Mouse (Mus musculus) E14TG2a.4 (cell line): ENCODE measurements around the gene Aldh1l1.

Experiments
- H3K27me3 ChIP-seq: 2 replicates; pipeline ENCODE4 v1.6.1; 2014; ENCODE audit warnings: low read length, control low read depth; ENCODE audit not compliant: insufficient read depth
- H3K36me3 ChIP-seq: 2 replicates; pipeline ENCODE4 v1.6.1; 2014; ENCODE audit warnings: low read length, control low read depth; ENCODE audit not compliant: insufficient read depth
- H3K4me1 ChIP-seq: replicated peaks from 2 replicates; pipeline ENCODE4 v1.6.1; 2014; ENCODE audit warnings: low read depth, low read length, control low read depth
- H3K4me3 ChIP-seq: replicated peaks from 2 replicates; pipeline ENCODE4 v1.5.1; 2014; ENCODE audit warnings: mild to moderate bottlenecking, low read length
- H3K9me3 ChIP-seq: 2 replicates; pipeline ENCODE4 v1.6.1; 2014; ENCODE audit warnings: low read length, control low read depth
- CTCF ChIP-seq: conservative IDR thresholded peaks from 2 replicates; pipeline ENCODE4 v1.5.1; 2014; ENCODE audit warnings: low read length
- NANOG ChIP-seq: IDR thresholded peaks from 2 replicates; pipeline ENCODE4 v1.6.1; 2014; ENCODE audit warnings: borderline replicate concordance, low read length, mixed read lengths
- POU5F1 ChIP-seq: IDR thresholded peaks from 2 replicates; pipeline ENCODE4 v1.6.1; 2014; ENCODE audit warnings: low read length, borderline replicate concordance

Gene Aldh1l1

DNA sequence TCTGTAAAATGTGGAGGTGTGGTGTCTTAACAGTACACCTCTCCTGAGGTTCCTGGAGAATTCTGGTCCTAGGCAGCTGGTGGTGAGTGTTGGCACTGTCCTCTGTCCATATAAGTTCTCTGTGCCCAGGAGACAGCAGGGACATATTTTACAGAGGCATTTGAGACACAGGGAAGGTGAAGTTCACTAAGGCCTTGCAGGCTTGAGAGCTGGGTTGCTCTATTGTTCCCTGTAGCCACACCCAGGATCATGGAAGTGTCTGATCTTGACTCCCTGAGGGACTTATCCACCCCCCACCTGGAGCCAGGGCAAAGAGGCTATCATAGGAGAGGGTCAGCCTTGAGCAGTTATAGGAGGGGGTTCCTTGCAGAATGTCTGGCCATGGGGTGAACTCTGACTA lies 65.0 kb downstream of the Aldh1l1 start:
- Histone ChIP-seq H3K4me3 (peak overlapping the region; percentile 85), H3K9me3 (no peaks in the 10 kb centered on the region), H3K4me1 (peaks cover 52% of the 10 kb centered on the region), H3K27me3 (0 out of 2 replicates have a peak, but pooled peaks cover 6% of the 10 kb centered on the region), H3K36me3 (no peaks in the 10 kb centered on the region)
- TF ChIP-seq NANOG (no peak), POU5F1 (no peak), CTCF (no peak)

DNA sequence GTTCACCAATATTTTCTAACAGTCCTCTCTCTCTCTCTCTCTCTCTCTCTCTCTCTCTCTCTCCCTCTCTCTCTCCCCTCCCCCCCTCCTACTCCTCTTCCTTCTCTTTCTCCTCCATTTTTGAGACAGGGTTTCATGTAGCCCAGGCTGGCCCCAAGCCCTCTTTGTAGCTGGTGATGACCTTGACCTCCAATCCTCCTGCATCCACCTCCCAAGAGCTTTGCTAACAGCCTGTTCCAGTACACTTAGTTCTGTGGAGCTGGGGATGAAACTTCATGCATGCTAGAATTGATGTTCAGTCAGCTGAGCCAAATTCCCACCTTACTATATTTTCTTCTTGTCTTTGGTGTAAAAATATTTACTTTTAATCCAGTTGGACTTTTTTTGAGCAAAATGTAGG lies 67.0 kb downstream of the Aldh1l1 start:
- H3K4me1 ChIP-seq: peaks cover 33% of the 10 kb centered on the region
- H3K36me3 ChIP-seq: no peaks in the 10 kb centered on the region
- TF ChIP-seq CTCF (no peak), POU5F1 (no peak), NANOG (no peak)
- H3K27me3 ChIP-seq: peaks cover 4% of the 10 kb centered on the region; the same call in 1 of the 2 replicates
- H3K4me3 ChIP-seq: no peak overlapping the region
- no peaks in the 10 kb centered on the region for H3K9me3 ChIP-seq

DNA sequence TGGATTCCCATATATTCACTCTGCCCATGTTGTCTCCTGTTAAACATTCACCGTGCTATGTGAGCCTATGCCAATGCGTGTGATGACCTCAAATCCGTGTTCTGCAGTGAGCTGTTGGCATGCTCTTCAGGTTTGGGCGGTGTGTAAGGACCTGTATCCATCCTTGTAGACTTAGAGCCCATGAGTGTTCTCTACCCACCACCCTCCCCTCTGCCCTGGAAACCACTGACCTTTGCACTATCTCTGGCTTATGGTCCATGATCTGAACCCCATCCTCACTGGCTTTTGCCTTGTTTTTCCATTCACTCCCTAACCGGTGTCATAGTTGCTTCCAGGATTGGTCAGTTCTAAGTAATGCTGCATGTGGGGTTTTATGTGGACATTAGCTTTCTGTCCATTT lies 67.5 kb downstream of the Aldh1l1 start:
- Histone ChIP-seq H3K4me3 (no peak overlapping the region), H3K27me3 (peaks cover 2% of the 10 kb centered on the region; the same call in 1 of the 2 replicates), H3K9me3 (no peaks in the 10 kb centered on the region), H3K36me3 (no peaks in the 10 kb centered on the region), H3K4me1 (peaks cover 30% of the 10 kb centered on the region)
- TF ChIP-seq CTCF: no peak
- no peak for TF ChIP-seq POU5F1
- TF ChIP-seq NANOG: no peak

DNA sequence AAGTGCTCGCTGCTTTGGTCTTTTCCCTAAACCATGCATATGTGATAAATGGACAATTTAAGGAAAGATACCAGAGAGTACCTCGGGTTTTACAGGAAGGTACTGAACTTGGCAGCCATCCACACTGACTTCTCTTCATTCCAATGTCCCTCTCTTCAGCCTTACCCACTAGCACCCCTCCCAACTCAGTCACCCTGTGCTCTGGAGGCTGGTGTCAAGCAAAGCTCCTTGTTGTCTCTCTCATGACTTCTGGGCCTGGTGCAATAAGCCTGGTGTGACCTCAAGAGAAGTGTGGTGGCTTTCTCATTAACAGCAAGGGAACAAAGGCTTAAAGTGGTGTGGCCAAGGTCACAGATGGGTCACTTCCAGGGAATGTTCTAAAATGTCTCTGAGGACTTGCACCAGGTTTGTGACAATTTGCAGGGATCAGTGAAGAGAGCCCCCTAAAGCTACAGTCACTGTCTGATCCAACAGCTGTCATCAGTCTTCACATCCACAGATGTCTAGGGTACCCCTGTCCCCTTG lies 70.4 kb downstream of the Aldh1l1 start:
- peaks cover 2% of the 10 kb centered on the region; the same call in 1 of the 2 replicates for H3K27me3 ChIP-seq
- no peaks in the 10 kb centered on the region for H3K36me3 ChIP-seq
- no peaks in the 10 kb centered on the region for H3K9me3 ChIP-seq
- no peak for TF ChIP-seq POU5F1
- no peak for TF ChIP-seq NANOG
- no peak for TF ChIP-seq CTCF
- H3K4me1 ChIP-seq: peaks cover 13% of the 10 kb centered on the region
- H3K4me3 ChIP-seq: no peak overlapping the region

DNA sequence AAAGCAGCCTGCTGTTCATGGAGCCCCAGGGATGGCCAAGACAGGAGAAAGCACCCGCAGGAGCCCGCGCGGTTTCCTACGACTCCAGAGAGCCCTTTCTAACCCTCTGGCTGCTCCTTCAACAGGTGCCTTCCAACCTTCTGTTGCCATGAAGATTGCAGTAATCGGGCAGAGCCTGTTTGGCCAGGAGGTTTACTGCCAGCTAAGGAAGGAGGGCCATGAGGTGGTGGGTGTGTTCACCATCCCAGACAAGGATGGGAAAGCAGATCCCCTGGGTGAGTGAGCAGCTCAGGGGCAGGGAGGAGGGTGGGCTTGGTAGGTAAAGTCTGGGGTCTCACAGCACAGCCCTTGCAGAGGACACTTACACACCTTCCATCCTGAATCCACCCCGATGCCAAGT lies 70.8 kb downstream of the Aldh1l1 start:
- H3K27me3 ChIP-seq: peaks cover 2% of the 10 kb centered on the region; the same call in 1 of the 2 replicates
- H3K4me1 ChIP-seq: peaks cover 9% of the 10 kb centered on the region
- H3K4me3 ChIP-seq: no peak overlapping the region
- TF ChIP-seq CTCF: no peak
- no peak for TF ChIP-seq NANOG
- no peaks in the 10 kb centered on the region for H3K36me3 ChIP-seq
- H3K9me3 ChIP-seq: no peaks in the 10 kb centered on the region

DNA sequence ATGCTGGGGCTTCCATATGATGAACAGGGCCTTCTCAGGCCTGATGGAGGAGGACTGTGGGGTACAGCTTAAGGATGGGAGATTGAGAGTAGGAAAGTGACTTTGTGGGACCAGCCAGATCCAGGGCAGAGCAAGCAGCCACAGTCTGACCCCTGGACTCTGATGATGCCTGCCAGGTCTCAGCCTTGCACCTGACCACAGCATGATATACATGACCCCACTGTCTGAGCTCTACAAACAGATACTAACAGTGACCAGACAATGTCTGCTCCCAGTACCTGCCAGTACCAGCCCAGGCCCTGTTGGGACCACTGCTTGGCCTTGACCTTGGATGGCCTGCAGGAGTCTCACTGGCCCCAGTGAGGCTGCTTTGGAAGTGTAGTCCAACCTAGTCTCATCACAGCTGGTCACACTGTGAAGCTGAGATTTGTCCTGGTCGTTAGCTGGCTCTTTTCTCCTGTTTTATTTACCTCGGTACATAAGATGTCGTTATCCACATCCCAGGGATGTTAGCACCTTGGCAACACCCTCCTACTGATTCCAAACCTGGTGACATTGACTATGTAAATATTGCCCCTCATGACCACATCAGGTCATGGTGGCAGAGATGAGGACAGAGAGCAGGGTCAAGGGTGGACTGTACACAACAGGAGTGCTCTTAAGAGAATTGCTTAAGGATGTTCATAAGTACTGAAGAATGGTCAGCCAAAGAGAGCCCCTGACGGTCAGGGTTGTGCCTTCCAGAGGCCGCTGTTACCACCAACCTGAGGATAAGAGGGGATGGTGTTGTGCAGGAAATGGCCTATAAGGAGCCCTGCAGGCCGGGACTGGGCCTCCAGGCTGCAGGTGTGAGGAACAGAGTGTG lies 71.8 kb downstream of the Aldh1l1 start:
- peaks cover 2% of the 10 kb centered on the region; the same call in 1 of the 2 replicates for H3K27me3 ChIP-seq
- no peak for TF ChIP-seq NANOG
- TF ChIP-seq POU5F1: no peak
- TF ChIP-seq CTCF: no peak
- H3K4me3 ChIP-seq: no peak overlapping the region
- H3K9me3 ChIP-seq: no peaks in the 10 kb centered on the region
- no peaks in the 10 kb centered on the region for H3K36me3 ChIP-seq
- peaks cover 9% of the 10 kb centered on the region for H3K4me1 ChIP-seq

DNA sequence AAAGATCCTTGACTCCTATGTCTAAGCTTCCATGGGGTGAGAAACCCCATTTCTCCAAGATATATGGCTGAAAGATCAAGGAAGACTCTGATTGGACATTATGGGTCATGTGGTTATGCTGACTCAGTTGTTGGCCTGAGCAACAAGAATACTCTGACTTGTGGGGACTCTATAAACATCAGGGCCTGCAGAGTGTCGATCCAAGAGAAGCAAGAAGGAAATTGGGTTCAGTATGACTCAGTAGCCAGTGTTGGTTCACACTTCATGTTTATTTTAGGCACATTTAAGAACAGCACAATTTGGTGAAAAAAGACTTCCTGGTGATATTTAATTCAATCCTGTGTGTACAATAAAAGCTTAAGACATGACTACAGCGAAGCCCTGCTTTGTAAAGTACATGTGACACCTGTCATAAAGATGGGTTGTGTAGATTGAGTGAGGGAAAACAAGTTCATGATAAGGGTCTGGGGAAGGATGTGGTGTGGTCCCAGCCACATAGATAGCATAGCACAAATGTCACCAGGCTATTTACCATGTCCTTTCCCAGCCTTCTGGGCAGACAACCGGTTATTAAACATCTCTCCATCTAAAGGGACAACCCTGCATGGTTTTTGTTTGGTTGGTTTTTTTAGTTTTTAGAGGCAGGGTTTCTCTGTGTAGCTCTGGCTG lies 74.3 kb downstream of the Aldh1l1 start:
- Histone ChIP-seq H3K4me3 (no peak overlapping the region), H3K36me3 (no peaks in the 10 kb centered on the region), H3K9me3 (no peaks in the 10 kb centered on the region), H3K27me3 (peaks cover 2% of the 10 kb centered on the region; the same call in 1 of the 2 replicates), H3K4me1 (peaks cover 9% of the 10 kb centered on the region)
- no peak for TF ChIP-seq NANOG
- no peak for TF ChIP-seq POU5F1
- TF ChIP-seq CTCF: no peak

DNA sequence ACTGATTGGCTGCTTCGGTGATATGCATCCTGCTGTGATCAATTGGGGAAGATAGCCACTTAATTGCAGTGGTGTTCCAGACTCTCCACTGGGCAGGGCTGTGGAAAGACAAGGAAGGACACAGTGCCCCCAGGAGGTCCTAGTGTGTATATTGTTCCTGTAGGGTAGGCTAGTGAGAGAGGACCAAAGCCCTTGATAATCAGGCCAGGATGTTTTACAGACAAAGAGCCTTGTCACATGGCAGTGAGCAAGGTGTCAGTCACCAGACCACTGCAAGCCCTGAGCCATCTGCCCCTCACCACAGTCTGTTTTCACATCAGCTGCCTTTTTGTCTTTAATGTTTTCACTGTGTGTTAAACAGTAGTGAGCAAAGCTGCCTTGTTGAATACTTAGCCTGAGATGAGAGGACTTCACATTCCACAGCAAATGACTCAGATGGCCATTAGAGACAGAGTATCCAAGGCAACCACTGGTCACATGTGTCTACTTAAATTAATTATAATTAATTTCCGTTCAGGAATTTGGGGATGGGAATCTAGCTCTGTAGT lies 75.1 kb downstream of the Aldh1l1 start:
- Histone ChIP-seq H3K36me3 (no peaks in the 10 kb centered on the region), H3K4me3 (no peak overlapping the region), H3K4me1 (peaks cover 9% of the 10 kb centered on the region), H3K9me3 (no peaks in the 10 kb centered on the region), H3K27me3 (peaks cover 2% of the 10 kb centered on the region; the same call in 1 of the 2 replicates)
- TF ChIP-seq CTCF: no peak
- no peak; the same call in 1 of the 2 replicates for TF ChIP-seq NANOG
- TF ChIP-seq POU5F1: no peak

DNA sequence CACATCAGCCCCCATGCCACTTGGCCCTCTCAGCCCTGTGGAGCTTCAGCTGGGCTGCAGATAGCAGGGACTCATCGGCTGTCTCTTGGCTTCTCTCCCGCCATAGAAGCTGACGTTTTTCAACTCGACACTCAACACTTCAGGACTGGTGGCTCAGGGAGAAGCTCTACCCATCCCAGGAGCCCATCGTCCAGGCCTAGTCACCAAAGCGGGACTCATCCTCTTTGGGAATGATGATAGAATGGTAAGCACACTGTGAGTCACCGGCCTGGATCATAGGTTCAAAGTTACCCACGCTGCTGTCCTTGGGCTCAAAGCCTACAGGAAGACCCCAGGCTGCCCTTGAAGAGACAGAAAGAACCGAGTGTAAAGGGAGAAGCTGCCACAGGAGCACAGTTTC lies 78.0 kb downstream of the Aldh1l1 start:
- H3K4me3 ChIP-seq: no peak overlapping the region
- no peaks in the 10 kb centered on the region for H3K36me3 ChIP-seq
- H3K27me3 ChIP-seq: no peaks in the 10 kb centered on the region
- TF ChIP-seq POU5F1 (no peak), CTCF (no peak), NANOG (no peak)
- H3K4me1 ChIP-seq: peaks cover 9% of the 10 kb centered on the region
- H3K9me3 ChIP-seq: no peaks in the 10 kb centered on the region
